ENCODE assay signal across 8 mouse cellular contexts in genomic region chr2:181497548-181497875, GRCm38 (mm10). TPM values are rescaled to one million over a fixed set of nuclear protein-coding genes. Genes with fewer than 3 reads are reported as not detected.
A peak's percentile ranks its signal among the peaks of the same experiment; 100 is the strongest.
DNase-seq lines count a peak whose midpoint lies in the region; ATAC-seq lines count a peak whose summit lies in the region.

No protein-coding gene starts in this region.

- H3K9me3 ChIP-seq in heart, embryonic 12.5 days (replicated peaks): no peaks in the 10 kb centered on the region
- H3K9me3 ChIP-seq in kidney, embryonic 15.5 days (replicated peaks): no peaks in the 10 kb centered on the region
- no peaks in the 10 kb centered on the region for H3K9me3 ChIP-seq in lung, embryonic 15.5 days

- peak overlapping the region; percentile 90 for H3K9ac ChIP-seq in heart, embryonic 12.5 days
- H3K9ac ChIP-seq in kidney, embryonic 15.5 days: peak overlapping the region; percentile 88
- peak overlapping the region; percentile 87 for H3K9ac ChIP-seq in lung, embryonic 15.5 days

- peak; percentile 82 for DNase-seq in CD4-positive helper T cell, adult 2 months (ENCODE audit: low read depth, low spot score)
- DNase-seq in WW6 (ENCODE audit: low read depth, low spot score): peak; percentile 66
- DNase-seq in ovary, postnatal 14 days (ENCODE audit: low spot score): peak; percentile 31
- DNase-seq in thymus, postnatal 36 days: peak; percentile 26 to 59

- peak overlapping the region; percentile 87 for H3K4me3 ChIP-seq in heart, embryonic 12.5 days
- H3K4me3 ChIP-seq in kidney, embryonic 15.5 days (replicated peaks): peak overlapping the region; percentile 85
- H3K4me3 ChIP-seq in lung, embryonic 15.5 days: peak overlapping the region; percentile 72

- H3K36me3 ChIP-seq in heart, embryonic 12.5 days: peaks cover 32% of the 10 kb centered on the region
- peaks cover 39% of the 10 kb centered on the region for H3K36me3 ChIP-seq in kidney, embryonic 15.5 days
- peaks cover 28% of the 10 kb centered on the region for H3K36me3 ChIP-seq in lung, embryonic 15.5 days

- peak; percentile 87 for ATAC-seq in erythroblast, adult 5-6 weeks (replicated peaks; ENCODE audit: low FRiP score, poor library complexity, severe bottlenecking)
- peak; percentile 87 for ATAC-seq in heart, embryonic 12.5 days (ENCODE audit: insufficient number of reproducible peaks, low FRiP score)
- ATAC-seq in kidney, embryonic 15.5 days (replicated peaks; ENCODE audit: low FRiP score): peak; percentile 79
- ATAC-seq in lung, embryonic 15.5 days (ENCODE audit: borderline replicate concordance, extremely low read depth, low FRiP score, low TSS enrichment): peak; percentile 77

- WGBS in heart, embryonic 12.5 days: under 1% methylated on average over 12 of the region's 12 CpGs
- WGBS in kidney, embryonic 15.5 days: 1% methylated on average over 12 of the region's 12 CpGs
- whole genome bisulfite sequencing in lung, embryonic 15.5 days: under 1% methylated on average over 12 of the region's 12 CpGs

- H3K4me2 ChIP-seq in heart, embryonic 12.5 days: peak overlapping the region; percentile 89
- H3K4me2 ChIP-seq in kidney, embryonic 15.5 days: peak overlapping the region; percentile 89
- peak overlapping the region; percentile 90 for H3K4me2 ChIP-seq in lung, embryonic 15.5 days

- H3K27ac ChIP-seq in heart, embryonic 12.5 days (ENCODE audit: poor library complexity, severe bottlenecking): peak overlapping the region; percentile 95
- H3K27ac ChIP-seq in kidney, embryonic 15.5 days: peak overlapping the region; percentile 98
- H3K27ac ChIP-seq in lung, embryonic 15.5 days: peak overlapping the region; percentile 95

- peaks cover 12% of the 10 kb centered on the region for H3K4me1 ChIP-seq in heart, embryonic 12.5 days (replicated peaks)
- peaks cover 22% of the 10 kb centered on the region for H3K4me1 ChIP-seq in kidney, embryonic 15.5 days
- H3K4me1 ChIP-seq in lung, embryonic 15.5 days: peaks cover 18% of the 10 kb centered on the region

- H3K27me3 ChIP-seq in heart, embryonic 12.5 days (replicated peaks): no peaks in the 10 kb centered on the region
- H3K27me3 ChIP-seq in kidney, embryonic 15.5 days: no peaks in the 10 kb centered on the region
- no peaks in the 10 kb centered on the region for H3K27me3 ChIP-seq in lung, embryonic 15.5 days

RNA-seq across cellular contexts. Expression of gene Tpd52l2, which starts 0.6 kb away (rescaled TPM):
- total RNA-seq in erythroblast, adult 5-6 weeks (2015; ENCODE audit: low replicate concordance): 21.3 and 27.5 TPM in 2 replicates
- total RNA-seq in erythroblast, adult 5-6 weeks (2017; ENCODE audit: low replicate concordance): 25.3 and 41.0 TPM in 2 replicates
- polyA plus RNA-seq in heart, embryonic 12.5 days (2016; fragmentation: Nextera tagmentation; extraction: Ambion mirVana): 105 and 109 TPM in 2 replicates
- 162 and 169 TPM in 2 replicates for polyA plus RNA-seq in kidney, embryonic 15.5 days (2015; fragmentation: Nextera tagmentation; extraction: Ambion mirVana)
- polyA plus RNA-seq in lung, embryonic 15.5 days (2015; fragmentation: Nextera tagmentation; extraction: Ambion mirVana): 155 and 160 TPM in 2 replicates

RNA-seq across cellular contexts. Expression of gene Abhd16b, which starts 4.5 kb away (rescaled TPM):
- total RNA-seq in erythroblast, adult 5-6 weeks (2015; ENCODE audit: low replicate concordance): not detected in 2 replicates
- total RNA-seq in erythroblast, adult 5-6 weeks (2017; ENCODE audit: low replicate concordance): not detected in 2 replicates
- polyA plus RNA-seq in heart, embryonic 12.5 days (2016; fragmentation: Nextera tagmentation; extraction: Ambion mirVana): 0.24 TPM in 1 of 2 replicates, not detected in the other
- polyA plus RNA-seq in kidney, embryonic 15.5 days (2015; fragmentation: Nextera tagmentation; extraction: Ambion mirVana): 0.30 TPM in 1 of 2 replicates, not detected in the other
- polyA plus RNA-seq in lung, embryonic 15.5 days (2015; fragmentation: Nextera tagmentation; extraction: Ambion mirVana): 0.24 and 0.26 TPM in 2 replicates

RNA-seq across cellular contexts. Expression of gene Dnajc5, which starts 22.8 kb away (rescaled TPM):
- total RNA-seq in erythroblast, adult 5-6 weeks (2015; ENCODE audit: low replicate concordance): 8.2 and 17.1 TPM in 2 replicates
- total RNA-seq in erythroblast, adult 5-6 weeks (2017; ENCODE audit: low replicate concordance): 12.7 and 14.8 TPM in 2 replicates
- 89.5 and 91.9 TPM in 2 replicates for polyA plus RNA-seq in heart, embryonic 12.5 days (2016; fragmentation: Nextera tagmentation; extraction: Ambion mirVana)
- polyA plus RNA-seq in kidney, embryonic 15.5 days (2015; fragmentation: Nextera tagmentation; extraction: Ambion mirVana): 84.4 and 88.6 TPM in 2 replicates
- polyA plus RNA-seq in lung, embryonic 15.5 days (2015; fragmentation: Nextera tagmentation; extraction: Ambion mirVana): 84.8 and 87.4 TPM in 2 replicates

RNA-seq across cellular contexts. Expression of gene Zbtb46, which starts 38.3 kb away (rescaled TPM):
- total RNA-seq in erythroblast, adult 5-6 weeks (2015; ENCODE audit: low replicate concordance): 1.9 and 2.9 TPM in 2 replicates
- total RNA-seq in erythroblast, adult 5-6 weeks (2017; ENCODE audit: low replicate concordance): 5.4 and 6.2 TPM in 2 replicates
- polyA plus RNA-seq in heart, embryonic 12.5 days (2016; fragmentation: Nextera tagmentation; extraction: Ambion mirVana): 13.5 and 15.1 TPM in 2 replicates
- 25.5 and 28.0 TPM in 2 replicates for polyA plus RNA-seq in kidney, embryonic 15.5 days (2015; fragmentation: Nextera tagmentation; extraction: Ambion mirVana)
- 12.5 and 14.6 TPM in 2 replicates for polyA plus RNA-seq in lung, embryonic 15.5 days (2015; fragmentation: Nextera tagmentation; extraction: Ambion mirVana)

Comparison
In these comparisons a context has a peak if more than half of its experiments do, and no peak if none do; other contexts are left out.
1. Peak in every context shown above with its lines: DNase-seq, ATAC-seq, H3K4me3 ChIP-seq and H3K27ac ChIP-seq.
2. DNase-seq: peak in every context shown above with its lines; median percentile 82 in CD4-positive helper T cell, adult 2 months; 66 in WW6; 42 in thymus, postnatal 36 days; 31 in ovary, postnatal 14 days.